Mouse (Mus musculus) stomach, postnatal 0 days (tissue): ENCODE results near the gene Spata2l.

Experiments used
- CTCF ChIP-seq: IDR thresholded peaks from 2 replicates; pipeline ENCODE4 v1.5.1; 2016; ENCODE audit warnings: antibody characterized with exemption, low read depth, mild to moderate bottlenecking, moderate library complexity
- EP300 ChIP-seq: optimal IDR thresholded peaks from 2 replicates; pipeline ENCODE3; 2016; ENCODE audit warnings: antibody characterized with exemption

DNA sequence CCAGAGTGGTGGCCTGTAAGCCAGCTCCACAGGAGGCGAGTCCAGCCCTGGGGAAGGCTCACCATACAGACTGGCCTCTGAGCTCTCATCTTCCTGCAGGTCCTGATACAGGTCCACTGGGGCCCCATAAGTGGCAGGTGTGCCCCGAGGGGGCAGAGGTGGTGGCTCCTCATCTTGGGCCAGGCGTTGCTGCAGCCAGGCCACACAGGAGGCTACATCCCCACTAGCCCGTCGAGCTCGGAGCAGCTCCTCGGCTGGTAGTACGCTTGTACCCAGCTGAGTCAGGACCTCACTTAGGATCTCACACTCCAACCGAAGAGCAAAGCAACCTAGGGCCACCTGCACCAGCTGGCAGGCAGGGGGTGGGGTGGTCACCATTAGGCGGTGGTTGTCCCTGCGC, 2.3 kb downstream of the Spata2l start:
- TF ChIP-seq EP300 (no peak), CTCF (no peak)
